Mouse (Mus musculus): ENCODE measurements around the gene Smarce1. TPM values are rescaled to one million over a fixed set of nuclear protein-coding genes. Genes with fewer than 3 reads are reported as not detected.

Smarce1 gene
- polyA plus RNA-seq (2014; fragmentation: Nextera tagmentation; extraction: Ambion mirVana) = 145 and 150 TPM in 2 replicates

DNA sequence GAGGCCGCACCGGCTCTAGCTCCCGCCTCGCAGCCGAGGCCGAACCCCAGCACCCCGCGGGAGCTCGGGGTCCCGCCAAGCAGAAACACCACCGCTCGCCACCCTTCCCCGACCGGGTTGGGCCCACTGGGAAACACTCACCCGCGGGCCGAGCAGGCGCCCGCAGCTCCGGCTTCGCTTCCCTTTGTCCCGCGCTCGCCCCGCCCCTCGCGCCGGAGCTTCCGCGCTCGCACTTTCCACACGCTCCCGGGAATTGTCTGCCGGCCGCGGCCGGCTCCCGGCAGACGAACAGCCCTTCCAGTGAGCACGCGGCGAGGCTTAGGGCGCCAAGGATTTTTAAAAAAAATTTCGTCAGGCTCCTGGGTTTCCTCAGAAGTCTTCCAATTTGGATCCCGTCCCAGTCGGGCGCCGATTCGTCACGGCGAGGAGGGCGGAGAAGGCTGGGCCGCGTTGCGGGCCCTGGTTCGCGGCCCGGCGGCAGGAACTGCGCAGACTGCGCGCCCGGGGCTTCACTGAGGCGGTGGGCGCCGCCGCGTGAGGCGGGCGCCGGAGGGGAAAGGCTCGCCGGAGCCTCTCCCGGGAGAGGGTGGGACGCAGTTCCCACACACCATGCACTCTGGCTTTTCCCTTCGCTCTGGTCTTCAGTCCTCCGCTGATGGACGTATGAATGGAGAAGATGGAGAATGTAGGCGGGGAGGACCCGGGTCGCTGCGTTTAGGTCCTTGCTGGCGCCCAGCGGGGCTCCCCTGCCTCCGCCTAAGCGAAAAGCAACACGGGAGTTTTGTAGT is at the start of gene Smarce1:
Gene Smarce1, minus strand, starts transcription at position 757 of the 788 bp plus-strand sequence.
- peak within 1 kb of the TSS; percentile 92 for H3K4me3 ChIP-seq (ENCODE audit: low read depth, low read length)
- no peaks in the 10 kb centered on the region for H3K9me3 ChIP-seq (ENCODE audit: control insufficient read depth, low read length)
- peak within 1 kb of the TSS; percentile 94 for H3K9ac ChIP-seq (ENCODE audit: low read depth, low read length)
- WGBS = under 1% methylated on average over 87 of the region's 87 CpGs
- H3K27ac ChIP-seq (ENCODE audit: low read depth, low read length) = peak within 1 kb of the TSS; percentile 96
- ATAC-seq (replicated peaks; ENCODE audit: low FRiP score) (peak; percentile 86), DNase-seq (ENCODE audit: low spot score) (peak; percentile 89)
- peaks cover 22% of the 10 kb centered on the region for H3K4me1 ChIP-seq (replicated peaks; ENCODE audit: control insufficient read depth, insufficient read depth, low read length)
- peaks cover 10% of the 10 kb centered on the region; the same call in 1 of the 2 replicates for H3K36me3 ChIP-seq (ENCODE audit: control insufficient read depth, insufficient read depth, low read length)
- no peaks in the 10 kb centered on the region for H3K27me3 ChIP-seq (replicated peaks; ENCODE audit: control insufficient read depth, insufficient read depth, low read length)
- peak within 1 kb of the TSS; percentile 94 for H3K4me2 ChIP-seq

DNA sequence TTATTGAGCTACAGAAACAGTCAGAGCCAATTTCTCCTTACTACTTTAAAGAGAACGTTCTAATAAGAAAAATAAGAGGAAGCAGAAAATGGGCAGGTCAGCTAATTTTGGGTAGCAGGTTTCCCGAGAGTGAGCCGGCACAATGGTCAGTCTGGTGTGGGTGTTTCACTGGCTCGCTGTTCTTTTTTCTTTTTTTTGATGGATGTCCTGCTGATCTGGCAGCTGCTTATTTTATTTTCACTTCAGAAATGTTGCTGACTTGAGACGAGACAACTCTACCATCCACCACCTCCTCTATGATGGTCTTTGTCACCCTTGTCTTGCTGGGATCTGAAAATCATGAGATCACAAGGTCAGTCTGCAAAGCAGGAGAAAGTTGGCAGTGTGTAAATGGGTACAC is 49.2 kb upstream of the Smarce1 start:
- no peaks in the 10 kb centered on the region for H3K36me3 ChIP-seq (ENCODE audit: control insufficient read depth, insufficient read depth, low read length)
- DNase-seq (ENCODE audit: low spot score) (no peak), ATAC-seq (replicated peaks; ENCODE audit: low FRiP score) (no peak)
- no peak overlapping the region for H3K4me2 ChIP-seq
- H3K27me3 ChIP-seq (replicated peaks; ENCODE audit: control insufficient read depth, insufficient read depth, low read length) = no peaks in the 10 kb centered on the region
- no peaks in the 10 kb centered on the region for H3K4me1 ChIP-seq (replicated peaks; ENCODE audit: control insufficient read depth, insufficient read depth, low read length)
- no peak overlapping the region for H3K27ac ChIP-seq (ENCODE audit: low read depth, low read length)
- no peaks in the 10 kb centered on the region for H3K9me3 ChIP-seq (ENCODE audit: control insufficient read depth, low read length)
- H3K4me3 ChIP-seq (ENCODE audit: low read depth, low read length) = no peak overlapping the region
- H3K9ac ChIP-seq (ENCODE audit: low read depth, low read length) = no peak overlapping the region
- 62% methylated on average over 5 of the region's 5 CpGs for WGBS

DNA sequence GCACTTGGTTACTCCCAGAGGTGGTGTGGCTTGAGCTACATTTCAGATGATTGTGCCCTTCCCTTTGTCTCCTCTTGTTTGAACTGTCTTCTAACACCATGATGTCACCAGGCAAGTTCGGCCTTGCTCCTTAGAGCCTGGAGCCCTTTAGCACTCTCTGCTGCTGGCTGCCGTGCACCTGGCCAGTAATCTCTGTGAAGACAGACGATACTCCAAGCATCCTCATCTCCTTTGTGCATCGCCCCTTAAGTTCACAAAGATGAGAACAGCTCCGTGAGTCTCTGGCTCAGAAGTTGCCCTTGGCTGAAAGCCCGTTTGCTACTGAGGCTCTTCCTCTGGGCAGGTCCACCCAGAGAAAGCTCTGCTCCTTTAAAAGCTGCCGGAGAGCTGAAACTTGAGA is 46.0 kb upstream of the Smarce1 start:
- Histone ChIP-seq H3K9me3 (ENCODE audit: control insufficient read depth, low read length) (no peaks in the 10 kb centered on the region), H3K9ac (ENCODE audit: low read depth, low read length) (no peak overlapping the region), H3K4me1 (replicated peaks; ENCODE audit: control insufficient read depth, insufficient read depth, low read length) (no peaks in the 10 kb centered on the region), H3K27me3 (replicated peaks; ENCODE audit: control insufficient read depth, insufficient read depth, low read length) (no peaks in the 10 kb centered on the region), H3K4me3 (ENCODE audit: low read depth, low read length) (no peak overlapping the region), H3K36me3 (ENCODE audit: control insufficient read depth, insufficient read depth, low read length) (no peaks in the 10 kb centered on the region), H3K4me2 (no peak overlapping the region), H3K27ac (ENCODE audit: low read depth, low read length) (no peak overlapping the region)
- no peak for ATAC-seq (replicated peaks; ENCODE audit: low FRiP score)
- DNase-seq (ENCODE audit: low spot score) = no peak
- WGBS = 52% methylated on average over 7 of the region's 7 CpGs

DNA sequence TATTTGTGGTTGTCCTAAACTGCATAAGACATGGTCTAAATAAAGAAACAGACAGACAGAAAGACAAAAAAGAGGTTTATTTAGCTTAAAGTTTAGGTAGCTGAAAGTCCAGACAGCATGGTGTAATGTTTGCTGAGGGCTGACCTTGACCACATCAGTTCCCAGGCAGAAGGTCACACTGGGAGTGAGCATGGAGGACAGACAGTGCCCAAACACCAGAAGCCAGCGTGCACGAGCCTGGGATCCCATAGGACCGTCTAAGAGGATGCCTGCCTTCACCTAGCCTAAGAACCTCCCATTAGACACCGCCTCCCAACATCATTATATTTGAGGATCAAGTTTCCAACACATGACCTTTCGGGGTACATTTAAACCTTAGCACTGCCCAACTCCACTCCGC is 44.8 kb upstream of the Smarce1 start:
- H3K4me2 ChIP-seq = no peak overlapping the region
- H3K9me3 ChIP-seq (ENCODE audit: control insufficient read depth, low read length) = no peaks in the 10 kb centered on the region
- DNase-seq (ENCODE audit: low spot score) (no peak), ATAC-seq (replicated peaks; ENCODE audit: low FRiP score) (no peak)
- H3K36me3 ChIP-seq (ENCODE audit: control insufficient read depth, insufficient read depth, low read length) = no peaks in the 10 kb centered on the region
- H3K9ac ChIP-seq (ENCODE audit: low read depth, low read length) = no peak overlapping the region
- H3K27ac ChIP-seq (ENCODE audit: low read depth, low read length) = no peak overlapping the region; the same call in 1 of the 2 replicates
- H3K4me3 ChIP-seq (ENCODE audit: low read depth, low read length) = no peak overlapping the region
- H3K4me1 ChIP-seq (replicated peaks; ENCODE audit: control insufficient read depth, insufficient read depth, low read length) = no peaks in the 10 kb centered on the region
- 71% methylated on average over 6 of the region's 6 CpGs for WGBS
- H3K27me3 ChIP-seq (replicated peaks; ENCODE audit: control insufficient read depth, insufficient read depth, low read length) = no peaks in the 10 kb centered on the region

DNA sequence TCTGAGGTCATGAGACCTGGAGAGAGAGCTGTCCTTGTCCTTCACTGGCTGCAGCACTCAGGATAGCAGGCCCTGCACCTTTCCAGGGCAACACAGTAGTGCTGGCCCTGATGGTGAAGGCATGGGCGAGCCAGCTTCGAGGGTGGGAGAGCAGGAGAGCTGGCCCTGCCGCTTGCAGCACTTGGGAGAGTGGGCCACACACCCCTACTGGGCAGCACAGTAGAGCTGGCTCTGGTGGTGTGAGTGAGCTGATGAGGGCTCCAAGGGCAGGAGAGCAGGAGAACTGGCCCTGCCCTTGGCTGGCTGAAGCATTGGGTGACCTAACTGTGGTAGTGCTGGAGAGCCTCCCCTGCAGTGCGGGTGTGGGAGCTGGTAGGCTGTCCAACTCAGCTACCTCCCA is 41.9 kb upstream of the Smarce1 start:
- H3K27ac ChIP-seq (ENCODE audit: low read depth, low read length) = no peak overlapping the region
- no peak overlapping the region for H3K4me3 ChIP-seq (ENCODE audit: low read depth, low read length)
- DNase-seq (ENCODE audit: low spot score) (no peak), ATAC-seq (replicated peaks; ENCODE audit: low FRiP score) (no peak)
- WGBS = 78% methylated on average over 4 of the region's 4 CpGs
- no peaks in the 10 kb centered on the region for H3K4me1 ChIP-seq (replicated peaks; ENCODE audit: control insufficient read depth, insufficient read depth, low read length)
- no peak overlapping the region for H3K4me2 ChIP-seq
- H3K27me3 ChIP-seq (replicated peaks; ENCODE audit: control insufficient read depth, insufficient read depth, low read length) = no peaks in the 10 kb centered on the region
- H3K9ac ChIP-seq (ENCODE audit: low read depth, low read length) = no peak overlapping the region
- H3K9me3 ChIP-seq (ENCODE audit: control insufficient read depth, low read length) = no peaks in the 10 kb centered on the region
- H3K36me3 ChIP-seq (ENCODE audit: control insufficient read depth, insufficient read depth, low read length) = no peaks in the 10 kb centered on the region

DNA sequence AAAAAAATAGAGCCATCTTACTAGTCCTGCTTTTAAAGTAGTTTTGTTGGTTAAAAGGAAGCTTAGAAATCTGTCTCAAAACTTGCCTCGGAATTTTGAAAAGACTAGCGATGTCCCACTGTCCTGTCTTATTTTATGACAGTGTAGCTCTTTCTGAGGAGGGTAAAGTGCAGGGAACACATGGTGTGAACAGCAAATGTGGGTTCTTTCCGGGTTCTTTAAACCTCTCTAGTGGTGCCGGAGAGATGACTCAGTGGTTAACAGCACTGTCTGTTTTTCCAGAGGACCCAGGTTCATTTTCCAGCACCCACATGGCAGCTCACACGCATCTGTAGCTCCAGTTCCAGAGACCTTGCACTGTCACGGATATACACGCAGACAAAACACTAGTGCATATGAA is 38.4 kb upstream of the Smarce1 start:
- DNase-seq (ENCODE audit: low spot score) = no peak
- no peak for ATAC-seq (replicated peaks; ENCODE audit: low FRiP score)
- WGBS = 66% methylated on average over 7 of the region's 7 CpGs

DNA sequence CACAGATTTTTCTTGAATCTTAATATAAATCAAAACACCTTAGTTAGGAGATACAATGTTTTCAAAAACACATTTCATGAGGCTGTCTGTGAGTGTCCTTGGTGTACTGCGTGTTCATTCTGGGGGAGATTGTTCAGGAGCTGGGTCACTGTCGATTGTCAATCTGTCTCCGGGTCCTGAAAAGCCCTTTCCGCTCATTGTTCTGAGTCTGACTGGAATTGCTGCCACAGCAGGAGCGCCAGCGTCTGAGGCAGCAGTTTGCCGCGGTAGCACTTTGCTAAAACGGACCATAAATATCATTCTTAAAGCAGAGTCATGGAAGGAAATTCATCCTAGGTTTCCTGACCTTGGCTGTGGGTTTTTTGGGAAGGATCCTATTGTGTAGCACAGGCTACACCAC is 35.0 kb upstream of the Smarce1 start:
- H3K4me2 ChIP-seq = no peak overlapping the region
- no peaks in the 10 kb centered on the region for H3K4me1 ChIP-seq (replicated peaks; ENCODE audit: control insufficient read depth, insufficient read depth, low read length)
- H3K4me3 ChIP-seq (ENCODE audit: low read depth, low read length) = no peak overlapping the region
- H3K9me3 ChIP-seq (ENCODE audit: control insufficient read depth, low read length) = no peaks in the 10 kb centered on the region
- H3K36me3 ChIP-seq (ENCODE audit: control insufficient read depth, insufficient read depth, low read length) = no peaks in the 10 kb centered on the region
- H3K9ac ChIP-seq (ENCODE audit: low read depth, low read length) = no peak overlapping the region
- ATAC-seq (replicated peaks; ENCODE audit: low FRiP score) = no peak
- WGBS = 56% methylated on average over 9 of the region's 9 CpGs
- H3K27me3 ChIP-seq (replicated peaks; ENCODE audit: control insufficient read depth, insufficient read depth, low read length) = no peaks in the 10 kb centered on the region
- DNase-seq (ENCODE audit: low spot score) = no peak
- no peak overlapping the region for H3K27ac ChIP-seq (ENCODE audit: low read depth, low read length)

More for the DNA sequence above, 38.4 kb upstream of the Smarce1 start:
- no peaks in the 10 kb centered on the region for H3K27me3 ChIP-seq (replicated peaks; ENCODE audit: control insufficient read depth, insufficient read depth, low read length)
- H3K36me3 ChIP-seq (ENCODE audit: control insufficient read depth, insufficient read depth, low read length) = no peaks in the 10 kb centered on the region
- no peaks in the 10 kb centered on the region for H3K4me1 ChIP-seq (replicated peaks; ENCODE audit: control insufficient read depth, insufficient read depth, low read length)
- H3K9me3 ChIP-seq (ENCODE audit: control insufficient read depth, low read length) = no peaks in the 10 kb centered on the region
- no peak overlapping the region for H3K4me3 ChIP-seq (ENCODE audit: low read depth, low read length)
- H3K4me2 ChIP-seq = no peak overlapping the region
- H3K27ac ChIP-seq (ENCODE audit: low read depth, low read length) = no peak overlapping the region
- no peak overlapping the region for H3K9ac ChIP-seq (ENCODE audit: low read depth, low read length)

DNA sequence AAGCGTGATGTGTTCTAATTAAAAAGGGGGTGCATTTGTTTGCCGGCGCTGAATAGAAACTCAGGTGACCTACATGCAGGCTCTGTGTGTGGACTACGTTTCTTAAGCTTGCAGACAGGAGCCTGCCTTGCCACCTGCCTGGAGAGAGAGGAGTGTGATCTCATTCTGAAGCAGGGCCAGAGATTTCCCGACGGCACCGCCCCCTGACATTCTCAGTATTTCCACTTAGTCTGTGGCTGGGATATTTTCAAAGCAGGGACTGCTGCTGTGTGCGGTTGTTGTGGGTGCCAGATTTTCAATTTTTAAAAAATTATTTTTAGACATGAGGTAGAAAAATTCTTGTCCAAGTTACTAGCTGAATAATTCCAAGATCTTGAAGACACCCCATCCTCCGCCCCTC is 34.4 kb upstream of the Smarce1 start:
- H3K27ac ChIP-seq (ENCODE audit: low read depth, low read length) = no peak overlapping the region
- H3K4me2 ChIP-seq = no peak overlapping the region
- H3K36me3 ChIP-seq (ENCODE audit: control insufficient read depth, insufficient read depth, low read length) = no peaks in the 10 kb centered on the region
- DNase-seq (ENCODE audit: low spot score) (no peak), ATAC-seq (replicated peaks; ENCODE audit: low FRiP score) (no peak)
- H3K9me3 ChIP-seq (ENCODE audit: control insufficient read depth, low read length) = no peaks in the 10 kb centered on the region
- no peak overlapping the region for H3K9ac ChIP-seq (ENCODE audit: low read depth, low read length)
- no peaks in the 10 kb centered on the region for H3K27me3 ChIP-seq (replicated peaks; ENCODE audit: control insufficient read depth, insufficient read depth, low read length)
- H3K4me3 ChIP-seq (ENCODE audit: low read depth, low read length) = no peak overlapping the region
- WGBS = 63% methylated on average over 9 of the region's 9 CpGs
- no peaks in the 10 kb centered on the region for H3K4me1 ChIP-seq (replicated peaks; ENCODE audit: control insufficient read depth, insufficient read depth, low read length)

DNA sequence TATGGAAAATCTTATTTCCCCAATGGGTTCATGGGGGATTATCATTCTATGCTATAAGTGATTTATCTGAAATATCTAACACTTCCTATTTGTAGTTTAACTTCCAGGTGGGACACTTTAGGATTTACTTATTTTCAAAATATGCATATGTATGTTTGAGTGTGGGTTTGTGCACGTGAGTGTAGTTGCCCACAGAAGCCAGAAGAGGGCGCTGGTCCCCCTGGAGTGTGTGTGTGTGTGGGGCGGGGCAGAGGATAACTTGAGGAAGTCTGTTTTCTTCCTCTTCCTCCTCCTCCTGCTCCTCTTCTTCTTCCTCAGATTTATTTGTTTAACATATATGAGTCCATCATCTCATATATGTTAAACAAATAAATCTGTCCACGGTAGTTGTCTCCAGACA is 25.4 kb upstream of the Smarce1 start:
- no peaks in the 10 kb centered on the region for H3K36me3 ChIP-seq (ENCODE audit: control insufficient read depth, insufficient read depth, low read length)
- WGBS = 64% methylated on average over 4 of the region's 4 CpGs
- H3K4me2 ChIP-seq = no peak overlapping the region
- no peaks in the 10 kb centered on the region for H3K4me1 ChIP-seq (replicated peaks; ENCODE audit: control insufficient read depth, insufficient read depth, low read length)
- H3K9ac ChIP-seq (ENCODE audit: low read depth, low read length) = no peak overlapping the region
- no peaks in the 10 kb centered on the region for H3K27me3 ChIP-seq (replicated peaks; ENCODE audit: control insufficient read depth, insufficient read depth, low read length)
- H3K4me3 ChIP-seq (ENCODE audit: low read depth, low read length) = no peak overlapping the region
- H3K27ac ChIP-seq (ENCODE audit: low read depth, low read length) = no peak overlapping the region
- no peak for DNase-seq (ENCODE audit: low spot score)
- ATAC-seq (replicated peaks; ENCODE audit: low FRiP score) = no peak
- no peaks in the 10 kb centered on the region for H3K9me3 ChIP-seq (ENCODE audit: control insufficient read depth, low read length)
